Mouse (Mus musculus) lung, adult 2 months (tissue): ENCODE measurements around the gene Meis2.

Experiments used
- CTCF ChIP-seq: fragments of 200-500 bp; IDR thresholded peaks from 2 replicates; pipeline ENCODE4 v1.5.1; 2011; ENCODE audit warnings: mild to moderate bottlenecking, low read length, control low read depth; ENCODE audit not compliant: insufficient read depth
- POLR2A ChIP-seq: fragments of 200-500 bp; IDR thresholded peaks from 2 replicates; pipeline ENCODE4 v1.6.1; 2011; ENCODE audit warnings: low read depth, mild to moderate bottlenecking, control low read depth, low read length, borderline replicate concordance; ENCODE audit errors: extremely low read depth

- TF ChIP-seq POLR2A = no peak
- no peak for TF ChIP-seq CTCF
Observed at GRCm38 (mm10) chr2:115960615-115961014, 105.0 kb downstream of the Meis2 start.
